Mouse (Mus musculus): ENCODE results near the gene 1700025G04Rik. TPM values are rescaled to one million over a fixed set of nuclear protein-coding genes. Genes with fewer than 3 reads are reported as not detected.
"Not testable (repeated sequence)": the region's sequence is repeated elsewhere in the genome, so short reads cannot be mapped to it uniquely, and the experiment has no call there.

Gene 1700025G04Rik
- polyA plus RNA-seq, 1 experiment from 2014 or later, result 29.1 TPM

DNA sequence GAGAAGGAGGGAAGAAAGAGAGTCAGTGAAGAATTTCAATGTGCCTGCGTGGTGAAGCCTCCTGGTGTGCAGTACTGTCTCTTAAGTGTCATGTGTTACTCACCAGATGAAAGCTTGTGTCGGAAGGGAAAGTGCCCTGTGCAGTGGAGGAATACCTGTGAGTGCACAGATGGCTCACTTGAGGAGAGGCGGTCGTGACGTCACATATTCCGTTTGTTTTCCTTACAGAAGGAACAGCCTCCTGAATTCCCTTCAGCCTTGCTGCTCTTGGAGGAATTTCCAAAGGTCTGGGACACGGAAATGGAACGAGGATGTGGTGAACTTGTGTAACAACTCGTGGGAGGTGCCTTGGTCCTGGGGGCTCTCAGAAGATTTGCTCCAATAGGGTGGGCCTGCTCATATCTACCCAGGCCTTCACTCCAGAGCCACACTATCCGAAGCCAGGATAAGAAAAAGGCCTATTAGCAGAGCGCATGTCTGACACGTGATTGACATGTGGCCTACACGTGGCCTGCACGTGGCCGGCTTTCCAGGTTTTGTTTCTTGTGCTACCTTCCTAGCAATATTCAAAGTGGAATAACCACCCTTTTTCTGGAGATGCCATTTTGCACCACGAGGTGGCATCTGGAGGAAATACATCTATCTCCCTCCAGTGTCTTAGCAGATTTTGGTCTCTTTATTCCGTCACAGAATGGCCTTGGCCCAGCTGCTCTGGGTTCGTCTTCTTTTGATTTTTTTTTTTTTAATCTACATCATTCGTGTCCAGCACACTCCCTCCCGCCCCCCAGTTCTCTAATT is 238.7 kb downstream of the 1700025G04Rik start:
- WGBS, result 81% methylated on average over 20 of the region's 20 CpGs

DNA sequence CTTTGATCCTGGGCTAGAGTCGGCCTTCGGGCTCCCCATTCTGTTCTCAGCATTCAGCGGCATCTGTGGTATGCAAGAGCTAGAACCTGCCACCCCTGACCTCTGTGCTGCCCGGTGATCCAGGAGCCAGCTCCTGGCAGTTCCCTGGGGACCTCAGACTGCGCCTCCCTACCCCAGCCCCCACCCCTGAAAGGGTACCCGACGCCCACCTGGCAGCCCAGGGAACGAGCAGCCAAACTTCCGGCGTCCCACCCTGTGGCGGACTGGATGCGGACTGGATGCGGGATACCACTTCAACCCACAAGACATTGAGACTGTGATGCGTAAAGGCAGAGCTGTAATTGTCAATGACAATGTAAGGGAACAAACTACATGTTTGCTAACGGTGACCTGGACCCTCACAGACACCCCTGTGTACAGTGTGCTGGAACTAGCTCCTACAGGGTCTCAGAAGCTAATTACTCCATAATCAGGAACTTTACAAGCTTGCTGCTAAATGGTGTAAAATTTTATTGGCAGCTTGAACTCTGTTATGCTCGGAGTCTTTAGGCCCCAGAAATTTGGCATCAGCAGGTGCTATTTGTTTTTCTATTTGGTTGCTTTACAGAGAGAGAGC is 239.8 kb downstream of the 1700025G04Rik start:
- H3K4me3 ChIP-seq (ENCODE audit: low read depth, low read length), result no peak overlapping the region
- no peaks in the 10 kb centered on the region for H3K27me3 ChIP-seq (ENCODE audit: control insufficient read depth, insufficient read depth, low read length)
- H3K9me3 ChIP-seq (ENCODE audit: control insufficient read depth, low read length), result no peaks in the 10 kb centered on the region
- WGBS, result 89% methylated on average over 16 of the region's 16 CpGs
- H3K27ac ChIP-seq (ENCODE audit: low read depth, low read length), result no peak overlapping the region
- H3K36me3 ChIP-seq (ENCODE audit: control insufficient read depth, insufficient read depth, low read length), result no peaks in the 10 kb centered on the region
- H3K9ac ChIP-seq (replicated peaks; ENCODE audit: low read depth, low read length), result no peak overlapping the region
- H3K4me1 ChIP-seq (ENCODE audit: control insufficient read depth, insufficient read depth, low read length), result peaks cover 3% of the 10 kb centered on the region; the same call in 1 of the 2 replicates
- ATAC-seq (ENCODE audit: low read depth), result no peak
- H3K4me2 ChIP-seq (ENCODE audit: low read depth, low read length), result no peak overlapping the region

More for the DNA sequence above, 238.7 kb downstream of the 1700025G04Rik start:
- no peak for ATAC-seq (ENCODE audit: low read depth)
- no peaks in the 10 kb centered on the region for H3K9me3 ChIP-seq (ENCODE audit: control insufficient read depth, low read length)
- no peaks in the 10 kb centered on the region; the same call in 1 of the 2 replicates for H3K4me1 ChIP-seq (ENCODE audit: control insufficient read depth, insufficient read depth, low read length)
- H3K27me3 ChIP-seq (ENCODE audit: control insufficient read depth, insufficient read depth, low read length), result no peaks in the 10 kb centered on the region
- H3K4me3 ChIP-seq (ENCODE audit: low read depth, low read length), result no peak overlapping the region
- H3K27ac ChIP-seq (ENCODE audit: low read depth, low read length), result no peak overlapping the region
- H3K36me3 ChIP-seq (ENCODE audit: control insufficient read depth, insufficient read depth, low read length), result no peaks in the 10 kb centered on the region
- H3K9ac ChIP-seq (replicated peaks; ENCODE audit: low read depth, low read length), result no peak overlapping the region
- no peak overlapping the region for H3K4me2 ChIP-seq (ENCODE audit: low read depth, low read length)

DNA sequence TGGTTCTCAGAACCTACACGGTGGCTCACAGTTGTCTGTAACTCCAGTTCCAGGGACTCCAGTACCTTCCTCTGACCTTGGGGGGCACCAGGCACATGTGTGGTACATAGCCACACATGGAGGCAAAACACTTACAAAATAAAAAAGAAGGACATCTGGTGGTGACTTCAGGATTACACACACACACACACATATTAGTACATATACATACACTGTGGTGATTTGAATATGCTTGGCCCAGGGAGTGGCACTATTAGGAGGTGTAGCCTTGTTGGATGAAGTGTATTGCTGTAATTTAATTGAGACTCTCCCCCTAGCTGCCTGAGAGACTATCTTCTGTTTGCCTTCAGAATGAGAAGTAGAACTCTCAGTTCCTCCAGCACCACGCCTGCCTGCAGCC is 241.6 kb downstream of the 1700025G04Rik start:
- Histone ChIP-seq H3K4me3 (ENCODE audit: low read depth, low read length) (no peak overlapping the region), H3K4me1 (ENCODE audit: control insufficient read depth, insufficient read depth, low read length) (peaks cover 3% of the 10 kb centered on the region; the same call in 1 of the 2 replicates), H3K4me2 (ENCODE audit: low read depth, low read length) (no peak overlapping the region), H3K27me3 (ENCODE audit: control insufficient read depth, insufficient read depth, low read length) (no peaks in the 10 kb centered on the region), H3K9me3 (ENCODE audit: control insufficient read depth, low read length) (no peaks in the 10 kb centered on the region), H3K9ac (replicated peaks; ENCODE audit: low read depth, low read length) (no peak overlapping the region), H3K27ac (ENCODE audit: low read depth, low read length) (no peak overlapping the region), H3K36me3 (ENCODE audit: control insufficient read depth, insufficient read depth, low read length) (no peaks in the 10 kb centered on the region)
- 91% methylated on average over 2 of the region's 2 CpGs for WGBS
- ATAC-seq (ENCODE audit: low read depth), result no peak

DNA sequence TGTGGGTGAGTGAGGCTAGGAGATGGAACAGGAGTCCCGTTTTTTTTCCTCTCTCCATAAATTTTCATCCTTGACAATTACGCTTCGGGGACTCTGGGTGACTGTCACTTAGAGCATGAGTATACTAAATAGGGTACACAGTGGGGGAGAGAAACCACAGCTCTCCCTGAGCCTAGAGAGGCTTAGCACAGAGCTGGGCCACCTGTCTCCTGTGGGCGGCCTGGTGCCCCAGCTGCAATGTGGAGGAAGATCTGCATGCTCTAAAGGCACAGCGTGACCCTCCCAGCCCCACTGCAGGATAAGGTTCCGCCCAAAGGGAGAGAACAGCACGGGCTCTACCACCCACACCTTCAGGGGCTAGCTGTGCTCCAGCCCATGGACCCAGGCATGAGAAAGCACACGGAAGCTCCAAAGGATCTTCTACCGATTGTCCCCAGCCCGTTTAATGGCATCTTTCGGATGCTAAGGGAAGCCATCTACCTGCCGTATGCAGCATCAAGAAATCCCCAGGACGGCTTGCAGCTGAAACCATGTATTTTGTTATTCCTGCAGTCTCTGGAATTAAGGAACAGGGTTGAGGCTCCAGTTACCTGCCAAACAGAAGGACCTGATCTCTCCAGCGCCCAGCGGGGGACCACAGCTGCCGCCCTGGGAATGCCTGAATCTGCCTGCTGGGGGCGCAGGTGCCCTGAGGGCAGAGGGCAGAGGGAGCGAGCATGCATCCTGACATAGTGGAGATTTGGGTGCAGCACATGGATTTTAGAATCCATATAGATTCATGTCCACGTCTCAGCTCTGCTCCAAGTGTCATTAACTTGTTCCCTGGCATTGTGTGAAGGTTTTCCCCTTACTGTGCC is 243.8 kb downstream of the 1700025G04Rik start:
- H3K27ac ChIP-seq (ENCODE audit: low read depth, low read length), result peak overlapping the region; percentile 45; the same call in 1 of the 2 replicates
- H3K9ac ChIP-seq (replicated peaks; ENCODE audit: low read depth, low read length), result no peak overlapping the region
- H3K36me3 ChIP-seq (ENCODE audit: control insufficient read depth, insufficient read depth, low read length), result no peaks in the 10 kb centered on the region

DNA sequence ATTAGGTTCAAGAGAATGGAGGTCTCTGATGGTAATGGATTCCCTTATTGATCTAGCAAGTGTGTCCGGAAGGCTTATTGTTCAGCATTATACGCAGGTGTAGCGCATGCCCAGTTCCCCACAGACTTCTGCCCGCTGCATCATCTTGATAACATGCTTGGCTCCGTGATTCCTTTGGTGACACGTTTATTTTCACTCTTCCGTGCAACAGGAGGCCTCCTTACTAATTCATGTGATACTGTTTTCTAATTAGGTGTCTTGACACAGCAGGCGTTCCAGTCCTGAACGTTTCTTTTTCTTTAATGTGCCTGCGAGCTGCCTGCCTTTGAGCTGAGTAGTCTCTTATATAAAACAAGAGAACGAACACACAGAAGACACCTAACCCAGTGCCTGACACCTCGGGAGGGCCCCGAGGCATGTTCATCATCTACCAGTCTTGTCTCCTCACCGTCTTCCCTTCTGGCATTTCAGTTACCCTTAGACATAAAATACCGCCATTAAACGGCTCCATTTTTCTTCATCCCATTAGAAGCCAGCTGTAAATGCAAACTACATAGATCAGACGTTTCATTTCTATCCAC is 244.6 kb downstream of the 1700025G04Rik start:
- Histone ChIP-seq H3K36me3 (ENCODE audit: control insufficient read depth, insufficient read depth, low read length) (no peaks in the 10 kb centered on the region), H3K27me3 (ENCODE audit: control insufficient read depth, insufficient read depth, low read length) (no peaks in the 10 kb centered on the region), H3K27ac (ENCODE audit: low read depth, low read length) (peak overlapping the region; percentile 45; the same call in 1 of the 2 replicates), H3K4me1 (ENCODE audit: control insufficient read depth, insufficient read depth, low read length) (peaks cover 3% of the 10 kb centered on the region; the same call in 1 of the 2 replicates), H3K4me3 (ENCODE audit: low read depth, low read length) (no peak overlapping the region), H3K9ac (replicated peaks; ENCODE audit: low read depth, low read length) (no peak overlapping the region), H3K9me3 (ENCODE audit: control insufficient read depth, low read length) (no peaks in the 10 kb centered on the region), H3K4me2 (ENCODE audit: low read depth, low read length) (no peak overlapping the region)
- ATAC-seq (ENCODE audit: low read depth), result no peak
- WGBS, result 48% methylated on average over 17 of the region's 17 CpGs

More for the DNA sequence above, 243.8 kb downstream of the 1700025G04Rik start:
- Histone ChIP-seq H3K27me3 (ENCODE audit: control insufficient read depth, insufficient read depth, low read length) (no peaks in the 10 kb centered on the region), H3K4me2 (ENCODE audit: low read depth, low read length) (no peak overlapping the region), H3K4me1 (ENCODE audit: control insufficient read depth, insufficient read depth, low read length) (peaks cover 3% of the 10 kb centered on the region; the same call in 1 of the 2 replicates), H3K9me3 (ENCODE audit: control insufficient read depth, low read length) (no peaks in the 10 kb centered on the region), H3K4me3 (ENCODE audit: low read depth, low read length) (no peak overlapping the region)
- 56% methylated on average over 19 of the region's 19 CpGs for WGBS
- ATAC-seq (ENCODE audit: low read depth), result peak; percentile 57

DNA sequence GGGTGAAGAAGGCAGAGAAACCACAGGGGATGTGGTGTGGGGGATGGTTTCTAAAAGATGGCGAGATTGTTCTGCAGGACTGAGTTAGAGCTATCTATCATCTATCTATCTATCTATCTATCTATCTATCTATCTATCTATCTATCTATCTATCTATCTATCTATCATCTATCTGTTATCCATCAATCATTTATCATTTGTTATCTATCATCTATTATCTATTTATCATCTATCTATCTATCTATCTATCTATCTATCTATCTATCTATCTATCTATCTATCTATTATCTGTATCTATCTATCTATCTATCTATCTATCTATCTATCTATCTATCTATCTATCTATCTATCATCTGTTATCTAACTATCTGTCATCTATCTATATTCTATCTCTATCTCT is 249.6 kb downstream of the 1700025G04Rik start:
- H3K4me1 ChIP-seq (ENCODE audit: control insufficient read depth, insufficient read depth, low read length); H3K9me3 ChIP-seq (ENCODE audit: control insufficient read depth, low read length); H3K4me2 ChIP-seq (ENCODE audit: low read depth, low read length); H3K36me3 ChIP-seq (ENCODE audit: control insufficient read depth, insufficient read depth, low read length); H3K9ac ChIP-seq (replicated peaks; ENCODE audit: low read depth, low read length); H3K27me3 ChIP-seq (ENCODE audit: control insufficient read depth, insufficient read depth, low read length); ATAC-seq (ENCODE audit: low read depth); H3K27ac ChIP-seq (ENCODE audit: low read depth, low read length); H3K4me3 ChIP-seq (ENCODE audit: low read depth, low read length): not testable (repeated sequence)
- WGBS, result 92% methylated on average over 1 of the region's 1 CpGs

DNA sequence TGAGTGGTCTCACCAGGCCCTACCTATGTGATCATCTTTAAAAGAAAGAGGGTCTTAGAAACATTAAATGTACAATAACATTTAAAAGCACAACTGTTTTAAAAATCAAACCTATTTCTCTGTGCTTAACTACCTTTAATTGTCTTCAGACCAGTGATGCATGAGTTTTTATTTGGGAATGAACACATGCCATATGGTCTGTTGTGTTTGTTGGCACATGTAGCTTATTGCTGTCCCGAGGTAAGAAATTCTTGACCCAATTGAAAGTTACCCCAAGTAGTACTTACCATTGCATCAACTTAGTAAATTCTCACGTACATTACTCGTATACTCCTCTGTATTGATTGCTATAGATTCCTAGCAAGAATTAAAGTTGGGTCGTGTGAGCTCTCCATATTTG is 254.7 kb downstream of the 1700025G04Rik start:
- ATAC-seq (ENCODE audit: low read depth), result no peak
- H3K9ac ChIP-seq (replicated peaks; ENCODE audit: low read depth, low read length), result no peak overlapping the region
- H3K27ac ChIP-seq (ENCODE audit: low read depth, low read length), result no peak overlapping the region
- H3K36me3 ChIP-seq (ENCODE audit: control insufficient read depth, insufficient read depth, low read length), result no peaks in the 10 kb centered on the region
- H3K27me3 ChIP-seq (ENCODE audit: control insufficient read depth, insufficient read depth, low read length), result no peaks in the 10 kb centered on the region
- no peak overlapping the region for H3K4me2 ChIP-seq (ENCODE audit: low read depth, low read length)
- WGBS, result 92% methylated on average over 4 of the region's 4 CpGs
- no peaks in the 10 kb centered on the region for H3K4me1 ChIP-seq (ENCODE audit: control insufficient read depth, insufficient read depth, low read length)
- no peaks in the 10 kb centered on the region; the same call in 1 of the 2 replicates for H3K9me3 ChIP-seq (ENCODE audit: control insufficient read depth, low read length)
- H3K4me3 ChIP-seq (ENCODE audit: low read depth, low read length), result no peak overlapping the region

DNA sequence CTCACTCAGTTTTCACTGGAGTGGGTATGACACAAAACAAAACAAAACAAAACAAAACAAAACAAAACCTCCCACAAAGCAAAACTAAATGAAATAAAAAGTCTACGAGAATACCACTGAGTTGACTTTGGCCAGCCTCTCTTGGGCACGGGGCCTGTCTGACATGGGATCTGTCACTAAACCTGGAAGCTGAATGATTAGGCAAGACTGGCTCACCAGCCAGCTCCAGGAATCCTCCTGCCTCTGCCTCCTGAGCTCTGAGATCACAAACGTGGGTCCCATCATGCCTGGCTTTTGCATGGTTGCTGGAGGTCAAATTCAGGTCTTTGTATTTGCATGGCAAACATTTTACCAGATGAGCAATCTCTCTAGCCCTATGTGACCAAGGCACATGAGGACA is 258.1 kb downstream of the 1700025G04Rik start:
- H3K9ac ChIP-seq (replicated peaks; ENCODE audit: low read depth, low read length), result no peak overlapping the region
- no peaks in the 10 kb centered on the region for H3K36me3 ChIP-seq (ENCODE audit: control insufficient read depth, insufficient read depth, low read length)
- H3K27me3 ChIP-seq (ENCODE audit: control insufficient read depth, insufficient read depth, low read length), result no peaks in the 10 kb centered on the region
- WGBS, result 80% methylated on average over 3 of the region's 3 CpGs
- no peaks in the 10 kb centered on the region for H3K4me1 ChIP-seq (ENCODE audit: control insufficient read depth, insufficient read depth, low read length)
- H3K4me2 ChIP-seq (ENCODE audit: low read depth, low read length), result no peak overlapping the region
- H3K4me3 ChIP-seq (ENCODE audit: low read depth, low read length), result no peak overlapping the region
- ATAC-seq (ENCODE audit: low read depth), result no peak
- no peak overlapping the region for H3K27ac ChIP-seq (ENCODE audit: low read depth, low read length)
- no peaks in the 10 kb centered on the region; the same call in 1 of the 2 replicates for H3K9me3 ChIP-seq (ENCODE audit: control insufficient read depth, low read length)

Measured in neural tube, embryonic 14.5 days (tissue).